Mouse (Mus musculus) liver (tissue): ENCODE measurements around the gene Gdpd1.

Source experiments
- DNase-seq: peaks from one replicate; pipeline ENCODE4 v3.0.0-alpha.2; 2020; ENCODE audit warnings: mixed read lengths

Gdpd1 gene

GRCm38 (mm10) chr11:86984990-86985389 is 88.9 kb downstream of the Gdpd1 start:
- no peak for DNase-seq
